Mouse (Mus musculus) layer of hippocampus, adult 11-12 months (tissue): ENCODE data around the gene Sptbn2.

Experiments
- DNase-seq: peaks from one replicate; pipeline ENCODE4 v3.0.0; 2022; ENCODE audit warnings: low spot score

Sptbn2 gene

GRCm38 (mm10) chr19:4785206-4785605, 74.2 kb downstream of the Sptbn2 start:
- no peak for DNase-seq

- no peak for DNase-seq
These were observed 75.3 kb downstream of the Sptbn2 start for GRCm38 (mm10) chr19:4786313-4786712.

GRCm38 (mm10) chr19:4793281-4793830, 82.4 kb downstream of the Sptbn2 start:
- DNase-seq = no peak

GRCm38 (mm10) chr19:4793831-4794422, 83.0 kb downstream of the Sptbn2 start, which contains the start of gene Rbm4:
TSS of gene Rbm4 (minus strand) at chr19:4793901.
- DNase-seq = peak; percentile 99

- DNase-seq = no peak
These were observed 85.0 kb downstream of the Sptbn2 start for GRCm38 (mm10) chr19:4795929-4796328.

- DNase-seq = no peak
These were observed 86.9 kb downstream of the Sptbn2 start for GRCm38 (mm10) chr19:4797846-4798245.

- no peak for DNase-seq
These were observed 88.1 kb downstream of the Sptbn2 start for GRCm38 (mm10) chr19:4799083-4799482.
